Mouse (Mus musculus) liver, postnatal 0 days (tissue): Measurements from ENCODE around the gene Dst. TPM values are rescaled to one million over a fixed set of nuclear protein-coding genes. Genes with fewer than 3 reads are reported as not detected.

Experiments
- ATAC-seq: fragments of 200-750 bp; cut with Nextera tagmentation; 2 replicates; pipeline ENCODE4 v1.8.0; 2017; ENCODE audit warnings: mild to moderate bottlenecking, moderate library complexity
- DNase-seq: peaks from one replicate; pipeline ENCODE4 v3.0.0-alpha.2; 2016
- H3K27ac ChIP-seq: fragments of 300-500 bp; sonication (generic); 2 replicates; pipeline ENCODE4 v1.5.1; 2014; ENCODE audit warnings: antibody characterized with exemption, moderate library complexity, mild to moderate bottlenecking, low read depth
- H3K27me3 ChIP-seq: fragments of 300-500 bp; sonication (generic); 2 replicates; pipeline ENCODE4 v1.6.1; 2014; ENCODE audit warnings: low read length, control low read depth, mixed read lengths; ENCODE audit not compliant: insufficient read depth
- H3K36me3 ChIP-seq: fragments of 300-500 bp; sonication (generic); replicated peaks from 2 replicates; pipeline ENCODE4 v1.6.1; 2014; ENCODE audit warnings: mild to moderate bottlenecking, control low read depth, low read length, moderate library complexity, mixed read lengths; ENCODE audit not compliant: insufficient read depth
- H3K4me1 ChIP-seq: fragments of 300-500 bp; sonication (generic); 2 replicates; pipeline ENCODE4 v1.6.1; 2014; ENCODE audit warnings: antibody characterized with exemption, mild to moderate bottlenecking, control low read depth; ENCODE audit not compliant: insufficient read depth
- H3K4me2 ChIP-seq: fragments of 300-500 bp; sonication (generic); 2 replicates; pipeline ENCODE4 v1.6.1; 2014; ENCODE audit warnings: low read depth, mild to moderate bottlenecking, low read length, moderate library complexity, mixed read lengths
- H3K4me3 ChIP-seq: fragments of 300-500 bp; sonication (generic); 2 replicates; pipeline ENCODE4 v1.5.1; 2014; ENCODE audit warnings: low read depth, low read length
- H3K9ac ChIP-seq: fragments of 300-500 bp; sonication (generic); replicated peaks from 2 replicates; pipeline ENCODE4 v1.6.1; 2014; ENCODE audit warnings: mild to moderate bottlenecking, moderate library complexity
- H3K9me3 ChIP-seq: fragments of 300-500 bp; sonication (generic); 2 replicates; pipeline ENCODE4 v1.6.1; 2016; ENCODE audit warnings: mild to moderate bottlenecking, control low read depth, low read length, mixed read lengths
- CTCF ChIP-seq: sonication (generic); IDR thresholded peaks from 2 replicates; pipeline ENCODE4 v1.5.1; 2016; ENCODE audit warnings: antibody characterized with exemption, low read depth
- EP300 ChIP-seq: IDR thresholded peaks from 2 replicates; pipeline ENCODE4 v1.6.1; 2016; ENCODE audit warnings: antibody characterized with exemption, low read depth, mild to moderate bottlenecking
- WGBS: fragments of 180-500 bp; shearing (Covaris S2); extraction: QIAGEN DNeasy Blood & Tissue Kit; methylation state at CpG from one replicate; pipeline ENCODE4 v1.1.7; 2014; ENCODE audit not compliant: insufficient replicate concordance; 5-methylcytosine and 5-hydroxymethylcytosine counted together
- polyA plus RNA-seq: library from polyadenylated mRNA; unstranded; fragments of >200 nt; fragmentation: Nextera tagmentation; extraction: Ambion mirVana; gene quantifications from 2 replicates; pipeline ENCODE4 v1.2.1, GENCODE M21; 2015

Dst gene
- polyA plus RNA-seq, 1 experiment from 2014 or later = 6.4 TPM

GRCm38 (mm10) chr1:34121157-34122015 lies 213.4 kb downstream of the Dst start:
- peak; percentile 35 for ATAC-seq
- H3K27me3 ChIP-seq = no peaks in the 10 kb centered on the region
- no peaks in the 10 kb centered on the region for H3K9me3 ChIP-seq
- H3K4me1 ChIP-seq = peaks cover 9% of the 10 kb centered on the region
- H3K9ac ChIP-seq = peak overlapping the region; percentile 59
- H3K4me3 ChIP-seq = peak overlapping the region; percentile 27
- 55% methylated on average over 29 of the region's 29 CpGs for WGBS
- peak overlapping the region; percentile 66 for H3K4me2 ChIP-seq
- no peaks in the 10 kb centered on the region for H3K36me3 ChIP-seq
- DNase-seq = peak; percentile 41
- TF ChIP-seq CTCF (no peak), EP300 (no peak)
- peak overlapping the region; percentile 70 for H3K27ac ChIP-seq

DNA sequence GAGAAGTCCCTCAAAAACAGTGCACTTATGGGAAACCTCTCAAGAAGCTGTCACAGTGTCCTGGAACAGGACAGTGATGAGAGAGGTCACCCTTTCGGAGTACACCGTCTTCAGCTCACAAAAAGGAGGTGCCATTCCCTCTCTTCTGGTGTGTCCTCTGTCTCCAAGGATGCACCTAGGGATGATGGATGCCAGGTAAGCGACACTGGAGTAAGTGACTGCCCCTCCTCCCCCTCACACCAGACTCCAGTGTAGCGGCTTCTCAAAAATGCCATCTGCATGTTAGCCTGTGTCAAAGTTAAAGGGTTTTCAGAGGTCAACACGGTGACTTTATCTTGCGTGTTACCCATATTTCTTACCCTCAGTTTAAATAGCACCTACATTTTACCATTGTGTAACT lies 214.2 kb downstream of the Dst start:
- peak overlapping the region; percentile 66 for H3K4me2 ChIP-seq
- DNase-seq (no peak), ATAC-seq (no peak)

DNA sequence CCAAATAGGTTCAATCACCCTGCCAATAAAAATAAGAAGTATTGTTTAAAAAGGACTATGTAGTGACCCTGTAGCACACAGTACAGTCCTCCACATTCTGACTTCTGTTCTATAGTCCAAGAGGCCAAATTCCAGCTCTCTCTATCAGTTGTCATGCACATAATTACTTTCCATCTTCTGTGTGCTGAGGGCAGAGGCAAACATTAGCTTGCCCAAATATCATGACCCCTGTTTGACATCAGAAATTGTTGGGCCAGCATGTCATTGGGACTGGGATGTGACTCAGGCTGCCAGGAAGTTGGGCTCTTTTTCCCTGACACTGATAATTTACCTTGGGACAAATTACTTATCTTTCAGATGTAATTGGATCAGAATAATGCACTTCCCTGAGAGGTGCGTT lies 214.9 kb downstream of the Dst start:
- H3K4me2 ChIP-seq = peak overlapping the region; percentile 49
- peak overlapping the region; percentile 72 for H3K27ac ChIP-seq
- TF ChIP-seq CTCF = no peak
- TF ChIP-seq EP300 = peak; percentile 15; the same call in 1 of the 2 replicates
- H3K4me3 ChIP-seq = no peak overlapping the region
- ATAC-seq (peak; percentile 67), DNase-seq (no peak)
- 56% methylated on average over 1 of the region's 1 CpGs for WGBS
- no peaks in the 10 kb centered on the region for H3K9me3 ChIP-seq
- H3K4me1 ChIP-seq = peaks cover 9% of the 10 kb centered on the region
- H3K9ac ChIP-seq = no peak overlapping the region
- H3K36me3 ChIP-seq = no peaks in the 10 kb centered on the region
- H3K27me3 ChIP-seq = no peaks in the 10 kb centered on the region

More for the DNA sequence above, 214.2 kb downstream of the Dst start:
- Histone ChIP-seq H3K36me3 (no peaks in the 10 kb centered on the region), H3K9ac (peak overlapping the region; percentile 59; the same call in 1 of the 2 replicates), H3K27ac (peak overlapping the region; percentile 70), H3K4me3 (0 out of 2 replicates have a peak overlapping the region, but pooled peaks have one; percentile 27), H3K27me3 (no peaks in the 10 kb centered on the region), H3K9me3 (no peaks in the 10 kb centered on the region), H3K4me1 (peaks cover 9% of the 10 kb centered on the region)
- TF ChIP-seq EP300 = no peak
- WGBS = 69% methylated on average over 6 of the region's 6 CpGs

- Histone ChIP-seq H3K27ac (peak overlapping the region; percentile 72), H3K4me1 (peaks cover 9% of the 10 kb centered on the region), H3K9me3 (no peaks in the 10 kb centered on the region), H3K36me3 (no peaks in the 10 kb centered on the region), H3K4me2 (peak overlapping the region; percentile 49), H3K9ac (no peak overlapping the region), H3K27me3 (no peaks in the 10 kb centered on the region), H3K4me3 (peak overlapping the region; percentile 4; the same call in 1 of the 2 replicates)
- peak; percentile 84 for ATAC-seq
- no peak for DNase-seq
- TF ChIP-seq CTCF (no peak), EP300 (no peak)
- 60% methylated on average over 5 of the region's 5 CpGs for WGBS
These were observed 215.3 kb downstream of the Dst start for GRCm38 (mm10) chr1:34123334-34123733.

GRCm38 (mm10) chr1:34124376-34124775 lies 216.4 kb downstream of the Dst start:
- WGBS = 81% methylated on average over 7 of the region's 7 CpGs
- H3K4me2 ChIP-seq = peak overlapping the region; percentile 49
- H3K27ac ChIP-seq = no peak overlapping the region; the same call in 1 of the 2 replicates

DNA sequence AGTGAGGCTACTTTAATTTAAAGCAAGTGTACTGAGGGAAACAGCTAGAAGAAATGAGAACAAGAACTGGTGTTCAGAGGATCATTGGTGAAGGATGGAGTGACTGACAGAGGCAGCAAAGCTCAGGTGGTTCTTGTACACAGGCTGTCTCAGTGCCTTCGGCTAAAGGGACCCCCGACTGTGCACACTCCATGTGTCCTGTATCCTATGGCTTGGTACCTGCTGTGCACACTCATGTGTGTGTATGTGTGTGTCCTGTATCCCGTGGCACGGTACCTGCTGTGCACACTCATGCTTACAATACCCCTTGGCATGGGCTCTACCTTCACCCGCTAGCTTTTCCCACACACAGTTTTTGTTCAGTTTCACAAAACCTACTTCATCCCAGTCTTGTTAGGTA lies 217.1 kb downstream of the Dst start:
- no peaks in the 10 kb centered on the region for H3K9me3 ChIP-seq
- DNase-seq (no peak), ATAC-seq (no peak)
- no peaks in the 10 kb centered on the region for H3K27me3 ChIP-seq
- TF ChIP-seq CTCF (no peak), EP300 (no peak)
- no peak overlapping the region for H3K9ac ChIP-seq
- H3K4me3 ChIP-seq = no peak overlapping the region
- no peaks in the 10 kb centered on the region for H3K36me3 ChIP-seq
- 75% methylated on average over 5 of the region's 5 CpGs for WGBS
- peaks cover 6% of the 10 kb centered on the region for H3K4me1 ChIP-seq
- no peak overlapping the region for H3K27ac ChIP-seq
- no peak overlapping the region for H3K4me2 ChIP-seq

More at GRCm38 (mm10) chr1:34124376-34124775, 216.4 kb downstream of the Dst start:
- no peak for ATAC-seq
- DNase-seq = no peak
- H3K4me1 ChIP-seq = peaks cover 9% of the 10 kb centered on the region
- H3K36me3 ChIP-seq = no peaks in the 10 kb centered on the region
- no peak for TF ChIP-seq EP300
- no peak for TF ChIP-seq CTCF
- H3K9me3 ChIP-seq = no peaks in the 10 kb centered on the region
- no peaks in the 10 kb centered on the region for H3K27me3 ChIP-seq
- no peak overlapping the region for H3K9ac ChIP-seq
- no peak overlapping the region for H3K4me3 ChIP-seq
